Mouse (Mus musculus) cerebellum, adult 11 months (tissue): ENCODE data around the gene Plekhh2.

Source experiments
- DNase-seq: peaks from one replicate; pipeline ENCODE4 v3.0.0; 2022

The Plekhh2 gene

DNA sequence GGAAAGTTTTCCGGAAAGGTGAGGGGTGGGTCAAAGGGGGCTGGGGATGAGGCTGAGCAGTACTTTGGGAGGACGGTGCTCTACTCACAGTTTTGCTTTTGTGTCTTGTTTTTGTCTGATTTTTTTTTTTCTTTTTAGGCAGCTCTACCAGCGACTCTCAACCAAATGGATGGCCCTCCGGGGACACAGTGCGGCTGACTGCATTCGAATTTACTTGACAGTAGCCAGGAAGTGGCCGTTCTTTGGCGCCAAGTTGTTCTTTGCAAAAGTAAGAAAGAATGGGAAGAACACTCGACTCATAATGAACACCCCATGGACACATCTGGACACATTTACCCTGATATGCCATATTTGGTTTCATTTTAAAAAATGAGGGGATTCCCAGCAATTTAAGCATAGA, 99.8 kb downstream of the Plekhh2 start:
- DNase-seq: no peak

GRCm38 (mm10) chr17:84611971-84612370, 100.3 kb downstream of the Plekhh2 start:
- no peak for DNase-seq

GRCm38 (mm10) chr17:84615811-84616210, 104.1 kb downstream of the Plekhh2 start:
- no peak for DNase-seq

DNA sequence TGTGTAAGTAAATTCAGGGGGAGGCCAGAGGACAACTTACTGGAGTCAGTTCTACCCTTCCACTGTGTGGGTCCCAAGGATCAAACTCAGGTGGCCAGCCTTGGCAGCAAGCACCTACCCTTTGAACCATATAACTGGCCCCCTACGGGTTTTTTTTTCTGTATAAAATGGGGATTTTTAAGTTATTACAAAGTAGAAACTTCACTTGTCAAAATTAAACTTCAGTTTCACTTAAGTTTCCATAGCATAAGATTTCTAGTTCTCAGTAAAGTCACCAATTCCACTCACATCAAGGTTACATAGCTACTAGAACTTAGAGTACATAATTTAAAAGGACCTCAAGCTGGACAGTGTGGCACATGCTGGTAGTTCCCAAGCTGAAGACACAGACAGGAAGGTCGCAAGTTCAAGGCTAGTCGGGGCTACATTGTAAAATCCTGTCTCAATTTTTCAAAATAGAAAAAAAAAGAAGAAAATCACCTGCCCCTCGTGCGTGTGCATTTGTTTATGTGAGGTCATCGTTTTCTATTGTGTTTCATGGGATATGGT, 104.9 kb downstream of the Plekhh2 start:
- no peak for DNase-seq

DNA sequence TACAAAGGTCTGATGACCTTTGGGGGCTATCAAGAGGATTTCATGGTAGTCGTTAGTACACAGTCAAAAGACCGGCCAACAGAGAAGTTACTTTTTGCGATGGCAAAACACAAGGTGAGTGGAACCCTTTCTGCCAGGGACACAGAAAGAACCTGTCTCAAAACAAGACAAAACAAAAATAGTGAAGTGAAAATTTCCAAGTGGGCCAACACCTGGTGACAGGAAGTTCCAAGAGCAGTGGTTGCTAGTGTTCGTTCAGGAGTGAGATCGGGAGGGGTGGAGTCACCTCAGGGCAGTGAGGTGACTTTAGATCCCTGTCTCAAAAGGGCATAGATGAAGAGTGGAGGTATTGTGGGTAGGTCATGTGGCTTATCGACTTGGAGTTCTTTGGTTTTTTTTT, 106.3 kb downstream of the Plekhh2 start:
- DNase-seq: no peak

DNA sequence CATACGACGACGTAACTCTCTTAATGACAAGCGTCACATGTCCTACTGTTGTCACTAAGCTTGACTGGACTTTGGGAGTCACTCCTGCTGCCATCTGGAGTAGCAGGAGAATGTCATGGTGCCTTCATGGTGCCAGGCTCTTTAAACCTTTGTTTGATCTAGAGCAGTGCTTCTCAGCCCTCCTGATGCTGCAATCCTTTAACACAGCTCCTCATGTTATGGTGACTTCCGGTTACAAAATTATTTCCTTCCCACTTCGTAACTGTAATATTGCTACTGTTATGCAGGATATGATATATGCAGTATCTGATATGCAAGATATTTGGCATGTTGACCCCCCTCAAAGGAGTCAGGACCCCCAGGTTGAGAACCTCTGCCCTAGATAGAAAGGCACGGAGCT, 107.4 kb downstream of the Plekhh2 start:
- no peak for DNase-seq

DNA sequence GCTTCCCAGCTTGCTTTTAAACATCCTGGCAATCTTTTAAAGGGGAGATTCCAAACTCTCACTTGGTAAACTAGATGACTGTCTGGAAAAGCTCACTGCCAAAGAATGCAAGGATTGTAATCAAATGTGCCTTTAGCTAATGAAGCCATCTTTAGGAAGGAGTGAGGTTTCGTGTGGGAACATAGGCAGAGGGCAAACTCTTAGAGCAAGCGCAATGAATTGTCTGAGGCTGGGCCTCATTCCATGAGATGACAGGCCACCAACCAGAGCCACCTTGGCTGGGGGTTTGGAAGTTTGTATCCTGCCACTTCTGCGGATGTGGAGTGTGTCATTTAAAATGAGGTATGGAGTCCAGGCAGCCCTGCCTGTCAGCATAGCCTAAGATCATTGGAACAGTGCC, 108.4 kb downstream of the Plekhh2 start:
- DNase-seq: no peak

GRCm38 (mm10) chr17:84620610-84621009, 108.9 kb downstream of the Plekhh2 start:
- no peak for DNase-seq

GRCm38 (mm10) chr17:84621209-84621608, 109.5 kb downstream of the Plekhh2 start:
- DNase-seq: no peak

GRCm38 (mm10) chr17:84622028-84622427, 110.3 kb downstream of the Plekhh2 start:
- no peak for DNase-seq

DNA sequence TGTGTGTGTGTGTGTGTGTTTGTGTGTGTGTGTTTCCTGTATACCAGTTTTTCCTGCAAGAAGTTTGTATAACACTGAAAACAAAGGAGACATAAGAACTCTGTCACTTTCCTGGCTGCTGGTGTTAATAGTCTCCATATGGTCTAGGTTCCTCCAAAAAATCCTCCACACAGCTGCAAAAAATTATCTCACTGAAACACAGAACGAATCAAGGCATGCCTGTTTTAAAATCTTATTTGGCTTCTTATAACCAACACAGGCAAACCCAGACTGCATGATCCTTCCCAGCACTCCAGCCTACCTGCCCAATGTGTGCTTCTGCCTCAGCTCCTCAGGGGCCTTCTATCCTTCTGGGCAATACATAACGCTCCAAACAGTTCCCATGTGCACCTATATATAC, 111.2 kb downstream of the Plekhh2 start:
- no peak for DNase-seq

DNA sequence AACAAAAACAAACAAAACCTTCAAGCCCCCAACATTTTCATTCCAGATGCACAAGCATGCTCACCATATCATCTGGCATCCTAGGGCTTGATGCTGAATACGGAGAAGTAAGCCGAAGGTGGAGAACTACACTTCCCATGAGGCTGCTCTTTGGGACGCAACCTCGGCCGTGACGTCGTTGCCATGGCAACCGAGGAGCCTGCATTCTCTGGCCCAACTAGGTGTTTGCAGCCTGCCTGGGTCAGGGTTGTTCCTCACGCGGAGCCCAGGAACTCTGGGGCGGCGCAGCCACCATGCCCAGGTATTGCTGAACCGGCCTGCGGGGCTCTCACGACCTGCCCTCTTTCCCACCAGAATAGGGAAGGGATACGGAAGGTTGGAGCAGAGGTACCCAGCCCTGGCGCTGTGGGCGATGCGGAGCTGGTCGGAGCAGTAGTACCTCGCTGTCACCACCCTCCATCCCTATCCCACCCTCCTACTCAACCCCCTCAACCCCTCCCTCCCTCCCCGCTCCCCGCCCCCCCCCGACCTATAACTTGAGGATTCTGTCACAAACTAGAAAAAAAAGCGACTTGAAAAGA, 114.7 kb downstream of the Plekhh2 start, which contains the start of gene Dync2li1:
Gene Dync2li1 (plus strand): TSS at position 221 of the 581 bp plus-strand sequence.
- peak; percentile 88 for DNase-seq

GRCm38 (mm10) chr17:84626857-84627305, 115.2 kb downstream of the Plekhh2 start:
- peak; percentile 25 for DNase-seq

- DNase-seq: no peak
Measured at GRCm38 (mm10) chr17:84627721-84628120, 116.0 kb downstream of the Plekhh2 start.

- DNase-seq: no peak
Measured at GRCm38 (mm10) chr17:84628611-84629010, 116.9 kb downstream of the Plekhh2 start.

- DNase-seq: no peak
Measured at GRCm38 (mm10) chr17:84631836-84632235, 120.1 kb downstream of the Plekhh2 start.

- DNase-seq: no peak
Measured at GRCm38 (mm10) chr17:84633443-84633842, 121.7 kb downstream of the Plekhh2 start.

DNA sequence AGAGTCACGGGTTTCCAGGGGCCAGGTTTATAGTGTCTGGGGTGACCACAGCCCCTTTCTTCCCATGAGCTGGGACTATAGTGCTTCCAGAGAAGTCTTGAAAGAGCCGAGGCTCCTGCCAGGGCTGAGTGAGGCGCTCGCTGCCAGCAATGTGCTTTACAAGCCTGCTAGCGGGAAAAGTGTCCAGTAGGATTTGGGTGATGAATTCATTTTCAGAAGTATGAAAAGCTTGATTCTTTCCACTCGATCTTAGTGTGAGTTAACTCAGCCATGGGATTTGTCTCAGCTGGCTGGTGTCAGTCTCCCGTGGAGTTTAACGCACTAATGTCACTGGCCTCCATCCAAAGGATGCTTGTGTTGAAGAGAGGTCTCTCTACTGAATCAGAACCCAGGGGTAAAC, 124.6 kb downstream of the Plekhh2 start:
- no peak for DNase-seq

DNA sequence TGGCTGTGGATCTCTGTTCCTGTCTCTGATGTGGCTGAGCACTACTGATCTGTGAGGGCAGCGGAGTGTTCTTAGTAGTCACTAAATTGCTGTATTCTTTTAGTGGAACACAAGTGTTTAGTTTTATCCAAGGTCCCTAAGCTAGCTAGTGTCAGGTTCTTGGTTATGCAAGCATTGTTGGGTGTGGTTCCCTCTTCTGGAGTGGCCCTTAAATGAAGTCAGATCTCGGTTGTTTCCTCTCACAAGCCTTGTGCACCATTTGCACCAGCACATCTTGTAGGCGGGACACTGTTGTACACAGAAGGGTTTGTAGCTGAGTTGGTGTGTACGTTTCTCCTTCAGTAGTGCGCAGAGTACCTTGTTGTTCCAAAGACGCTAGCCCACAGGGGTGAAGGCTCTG, 126.3 kb downstream of the Plekhh2 start:
- no peak for DNase-seq

DNA sequence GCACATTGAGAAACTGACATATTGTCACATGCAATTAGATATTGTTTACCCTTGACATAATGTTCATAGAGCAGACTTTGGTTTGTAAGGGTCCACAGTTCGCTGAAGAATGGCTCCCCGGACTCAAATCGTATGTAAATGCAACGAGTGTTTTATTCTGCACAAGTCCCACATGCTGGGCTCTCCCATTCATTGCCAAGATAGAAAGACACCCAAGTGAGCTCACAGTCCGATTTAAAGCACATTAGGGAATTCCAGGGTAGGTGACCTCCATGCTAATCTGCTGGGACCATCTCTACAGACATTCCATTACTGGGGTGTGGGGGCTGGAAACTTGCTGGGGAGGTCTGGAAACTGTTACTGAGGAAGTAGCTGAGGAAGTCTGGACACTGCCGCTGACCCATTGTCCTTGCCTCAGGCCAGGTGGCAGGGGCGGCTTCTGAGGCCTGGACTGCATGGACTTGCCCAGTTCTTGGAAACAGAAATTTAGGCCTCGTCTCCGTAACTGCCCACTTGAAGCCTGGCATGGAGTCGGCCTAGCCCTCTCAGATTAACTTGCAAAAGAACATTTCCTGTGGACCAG, 128.2 kb downstream of the Plekhh2 start:
- DNase-seq: no peak

- no peak for DNase-seq
Measured at GRCm38 (mm10) chr17:84641893-84642292, 130.2 kb downstream of the Plekhh2 start.

GRCm38 (mm10) chr17:84642324-84642723, 130.6 kb downstream of the Plekhh2 start:
- DNase-seq: no peak

DNA sequence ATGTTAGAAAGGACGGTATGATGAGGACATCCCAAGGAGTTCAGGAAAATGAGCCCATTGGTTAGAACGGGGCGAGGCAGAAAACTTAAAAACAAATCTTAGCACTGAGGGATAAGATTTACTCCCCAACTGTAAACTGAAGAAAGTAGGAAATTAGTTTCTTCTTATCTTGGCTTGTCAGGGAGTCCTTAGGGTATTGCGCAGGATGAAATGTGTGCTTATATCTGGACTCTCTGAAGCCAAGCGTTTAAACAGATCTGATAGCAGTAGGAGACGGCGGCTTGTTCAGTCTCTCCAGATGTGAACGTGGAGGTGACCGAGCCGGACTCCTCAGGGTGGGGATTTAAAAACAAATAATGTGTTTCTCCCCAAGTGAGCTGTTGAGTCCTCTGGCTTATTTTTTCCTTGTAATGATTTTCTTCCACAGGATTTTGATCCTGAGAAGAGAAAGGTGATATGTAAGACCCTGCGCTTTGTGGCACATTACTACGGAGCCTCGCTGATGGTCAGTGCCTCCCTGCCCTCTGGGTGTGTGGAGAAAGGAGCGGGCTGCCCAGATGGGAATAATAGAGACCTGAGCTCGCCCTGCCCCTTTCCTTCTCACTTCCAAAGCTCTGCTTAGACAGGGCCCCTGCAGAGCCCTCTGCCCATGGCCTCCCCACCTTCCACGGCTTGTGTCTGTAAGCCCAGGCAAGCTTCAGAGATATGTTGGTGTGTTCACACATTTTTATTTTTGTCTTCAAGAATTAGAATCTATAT, 132.8 kb downstream of the Plekhh2 start:
- no peak for DNase-seq

DNA sequence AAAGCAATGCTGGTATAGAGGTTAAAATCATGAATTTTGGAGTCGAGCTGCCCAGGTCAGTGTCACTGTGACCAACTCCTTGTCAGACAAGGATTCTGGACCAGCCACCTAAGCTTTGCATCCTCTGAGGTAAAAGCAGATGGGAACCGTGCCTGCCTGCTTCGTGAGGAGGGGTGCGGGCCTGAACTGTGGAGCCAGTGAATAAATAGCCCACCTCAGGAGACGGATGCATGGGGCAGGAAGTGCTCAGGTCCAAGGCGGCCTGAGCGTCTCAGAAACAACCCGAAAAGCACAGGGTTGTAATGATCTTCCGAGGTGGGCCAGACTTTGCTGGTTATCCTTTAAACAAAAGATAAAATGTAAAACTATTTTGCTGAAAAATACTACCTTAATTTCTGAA, 133.4 kb downstream of the Plekhh2 start:
- DNase-seq: no peak
